Mouse (Mus musculus) hindbrain, embryonic 13.5 days (tissue): ENCODE measurements around the gene Slmap. TPM values are rescaled to one million over a fixed set of nuclear protein-coding genes. Genes with fewer than 3 reads are reported as not detected.
"Not testable (repeated sequence)": the region's sequence is repeated elsewhere in the genome, so short reads cannot be mapped to it uniquely, and the experiment has no call there.

Source experiments
- ATAC-seq: fragments of 200-750 bp; cut with Nextera tagmentation; 2 replicates; pipeline ENCODE4 v1.8.0; 2017; ENCODE audit warnings: moderate TSS enrichment; ENCODE audit not compliant: low FRiP score
- H3K27ac ChIP-seq: fragments of 300-500 bp; sonication (generic); 2 replicates; pipeline ENCODE4 v1.5.1; 2015; ENCODE audit warnings: inconsistent platforms, mild to moderate bottlenecking, moderate library complexity
- H3K27me3 ChIP-seq: fragments of 300-500 bp; sonication (generic); 2 replicates; pipeline ENCODE4 v1.6.1; 2015; ENCODE audit warnings: mild to moderate bottlenecking, inconsistent platforms
- H3K36me3 ChIP-seq: fragments of 300-500 bp; sonication (generic); 2 replicates; pipeline ENCODE4 v1.6.1; 2015; ENCODE audit warnings: mild to moderate bottlenecking, inconsistent platforms
- H3K4me1 ChIP-seq: fragments of 300-500 bp; sonication (generic); replicated peaks from 2 replicates; pipeline ENCODE4 v1.6.1; 2015; ENCODE audit warnings: inconsistent platforms
- H3K4me2 ChIP-seq: fragments of 300-500 bp; sonication (generic); 2 replicates; pipeline ENCODE4 v1.6.1; 2015; ENCODE audit warnings: inconsistent platforms, mild to moderate bottlenecking, moderate library complexity
- H3K4me3 ChIP-seq: fragments of 300-500 bp; sonication (generic); 2 replicates; pipeline ENCODE4 v1.5.1; 2015; ENCODE audit warnings: mild to moderate bottlenecking, inconsistent platforms
- H3K9ac ChIP-seq: fragments of 300-500 bp; sonication (generic); 2 replicates; pipeline ENCODE4 v1.6.1; 2015; ENCODE audit warnings: mild to moderate bottlenecking, inconsistent platforms
- H3K9me3 ChIP-seq: fragments of 300-500 bp; sonication (generic); 2 replicates; pipeline ENCODE4 v1.6.1; 2016; ENCODE audit warnings: inconsistent platforms
- WGBS: fragments of 180-500 bp; shearing (Covaris S2); methylation state at CpG from one replicate; pipeline ENCODE4 v1.1.7; 2015; 5-methylcytosine and 5-hydroxymethylcytosine counted together
- polyA plus RNA-seq: library from polyadenylated mRNA; unstranded; fragments of >200 nt; fragmentation: Nextera tagmentation; extraction: Ambion mirVana; gene quantifications from 2 replicates; pipeline ENCODE4 v1.2.1, GENCODE M21; 2015

Gene Slmap
- polyA plus RNA-seq, 1 experiment from 2014 or later: 13.3 TPM

DNA sequence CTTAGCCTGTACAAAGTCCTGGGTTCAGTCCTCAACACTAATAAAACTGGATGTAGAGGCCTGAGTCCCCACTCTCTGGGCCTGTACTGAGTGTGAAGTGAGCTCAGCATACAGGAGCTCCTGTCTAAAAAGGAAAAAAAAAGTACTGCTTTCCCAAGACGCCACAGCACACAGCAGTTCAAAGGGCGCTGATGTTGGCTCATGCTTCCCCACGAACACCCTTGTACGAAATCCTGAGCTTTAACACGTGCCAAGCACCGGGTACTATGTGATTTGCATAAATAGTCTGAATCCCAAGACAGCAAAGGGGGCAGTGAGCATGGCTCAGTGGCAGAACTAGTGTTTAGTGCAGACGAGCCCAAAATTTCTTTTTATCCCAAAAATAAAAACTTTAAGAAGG lies 4.4 kb downstream of the Slmap start:
- H3K9ac ChIP-seq: 0 out of 2 replicates have a peak overlapping the region, but pooled peaks have one; percentile 6
- H3K36me3 ChIP-seq: peaks cover 8% of the 10 kb centered on the region; the same call in 1 of the 2 replicates
- no peak overlapping the region for H3K27ac ChIP-seq
- no peaks in the 10 kb centered on the region for H3K27me3 ChIP-seq
- H3K4me2 ChIP-seq: peak overlapping the region; percentile 23; the same call in 1 of the 2 replicates
- no peak overlapping the region for H3K4me3 ChIP-seq
- H3K9me3 ChIP-seq: no peaks in the 10 kb centered on the region
- 65% methylated on average over 7 of the region's 7 CpGs for WGBS
- H3K4me1 ChIP-seq: peaks cover 56% of the 10 kb centered on the region
- no peak for ATAC-seq

DNA sequence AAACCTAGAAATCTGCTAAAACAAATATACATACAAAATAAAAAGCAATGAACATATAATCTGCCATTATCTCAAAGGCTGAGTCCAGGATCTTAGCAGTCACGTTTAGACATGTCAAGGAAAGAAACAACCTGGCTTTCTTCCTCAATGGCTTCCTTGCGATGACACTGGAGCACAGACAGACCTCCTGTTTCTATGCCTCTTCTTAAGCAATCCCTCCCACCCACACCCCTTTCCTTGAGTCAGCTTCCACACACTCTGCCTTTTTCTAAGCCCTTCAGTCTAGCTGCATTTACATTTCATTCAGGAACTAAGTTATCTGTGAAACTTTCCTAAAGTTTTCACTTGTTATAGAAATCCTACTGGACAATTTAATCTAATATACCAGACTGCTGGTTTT lies 6.4 kb downstream of the Slmap start:
- no peak overlapping the region for H3K27ac ChIP-seq
- no peaks in the 10 kb centered on the region for H3K27me3 ChIP-seq
- H3K9me3 ChIP-seq: no peaks in the 10 kb centered on the region
- peaks cover 51% of the 10 kb centered on the region for H3K4me1 ChIP-seq
- no peak overlapping the region for H3K4me3 ChIP-seq
- H3K4me2 ChIP-seq: no peak overlapping the region
- ATAC-seq: no peak
- 86% methylated on average over 2 of the region's 2 CpGs for WGBS
- peaks cover 11% of the 10 kb centered on the region for H3K36me3 ChIP-seq
- no peak overlapping the region for H3K9ac ChIP-seq

DNA sequence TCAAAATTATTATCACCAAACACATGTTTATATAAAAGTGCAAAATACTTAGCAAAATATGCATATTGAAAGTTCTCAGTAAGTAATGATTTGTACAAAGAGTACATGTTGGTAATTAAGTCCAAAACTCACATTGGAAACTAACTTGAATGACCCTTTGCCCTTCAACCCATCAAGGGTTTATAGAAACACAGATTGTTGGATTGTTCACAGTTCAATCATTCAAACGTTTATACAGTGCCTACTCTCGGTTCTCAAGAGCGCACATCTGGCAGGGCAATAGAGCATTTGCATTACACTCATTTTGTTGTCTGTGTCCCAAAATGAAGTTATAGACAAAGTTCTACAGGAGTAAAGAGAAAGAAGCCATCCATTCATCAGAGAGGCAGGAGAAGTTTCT lies 8.8 kb downstream of the Slmap start:
- H3K9me3 ChIP-seq: no peaks in the 10 kb centered on the region
- no peak overlapping the region for H3K27ac ChIP-seq
- H3K4me2 ChIP-seq: no peak overlapping the region
- no peak overlapping the region for H3K9ac ChIP-seq
- H3K4me3 ChIP-seq: no peak overlapping the region
- 37% methylated on average over 3 of the region's 3 CpGs for WGBS
- peaks cover 11% of the 10 kb centered on the region for H3K36me3 ChIP-seq
- no peak for ATAC-seq
- H3K27me3 ChIP-seq: no peaks in the 10 kb centered on the region
- peaks cover 34% of the 10 kb centered on the region for H3K4me1 ChIP-seq

DNA sequence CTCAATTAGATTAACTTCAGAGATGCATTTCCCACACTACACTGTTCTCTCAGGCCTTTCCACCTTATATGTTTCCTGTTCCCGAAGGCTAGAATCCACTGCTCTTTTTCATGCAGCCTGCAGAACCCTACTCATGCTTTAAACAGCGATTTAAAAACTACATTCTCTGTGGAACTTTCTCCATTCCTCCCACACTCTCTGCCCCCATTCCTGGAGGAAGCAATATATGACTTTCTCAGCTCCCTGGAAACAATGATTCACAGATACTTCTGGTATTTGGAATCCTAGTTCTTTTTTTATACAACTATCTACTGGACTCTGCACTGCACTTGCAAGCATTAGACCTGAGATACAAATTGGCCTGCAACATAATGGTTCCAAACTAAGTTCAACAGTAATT lies 11.6 kb downstream of the Slmap start:
- Histone ChIP-seq H3K4me2 (no peak overlapping the region), H3K4me1 (peaks cover 8% of the 10 kb centered on the region; the same call in 1 of the 2 replicates), H3K9me3 (no peaks in the 10 kb centered on the region), H3K4me3 (no peak overlapping the region), H3K36me3 (peaks cover 3% of the 10 kb centered on the region; the same call in 1 of the 2 replicates), H3K27me3 (no peaks in the 10 kb centered on the region), H3K27ac (no peak overlapping the region), H3K9ac (no peak overlapping the region)
- WGBS: 86% methylated on average over 2 of the region's 2 CpGs
- ATAC-seq: no peak

DNA sequence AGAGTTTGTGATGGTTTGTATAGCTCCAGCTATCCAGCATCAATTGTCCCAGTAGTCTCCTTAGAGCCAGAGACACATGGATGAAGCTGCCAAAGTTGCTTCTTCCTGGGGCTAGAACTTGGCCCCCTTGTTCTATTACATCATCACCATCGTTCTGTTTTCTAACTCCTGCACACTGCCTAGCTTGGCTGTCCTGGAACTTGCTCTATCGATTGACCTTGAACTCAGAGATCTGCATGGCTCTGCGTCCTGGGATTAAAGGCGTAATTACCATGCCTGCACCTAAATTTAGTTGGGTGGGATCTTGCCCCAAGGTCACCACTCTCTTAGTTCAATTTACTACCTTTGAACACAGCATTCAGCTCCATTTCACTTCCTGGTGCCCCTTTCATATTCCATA lies 14.9 kb downstream of the Slmap start:
- Histone ChIP-seq H3K27ac (no peak overlapping the region), H3K27me3 (no peaks in the 10 kb centered on the region), H3K9ac (no peak overlapping the region), H3K4me2 (no peak overlapping the region), H3K4me1 (no peaks in the 10 kb centered on the region), H3K9me3 (no peaks in the 10 kb centered on the region), H3K36me3 (peaks cover 3% of the 10 kb centered on the region; the same call in 1 of the 2 replicates), H3K4me3 (no peak overlapping the region)
- no peak for ATAC-seq
- WGBS: 95% methylated on average over 4 of the region's 4 CpGs

DNA sequence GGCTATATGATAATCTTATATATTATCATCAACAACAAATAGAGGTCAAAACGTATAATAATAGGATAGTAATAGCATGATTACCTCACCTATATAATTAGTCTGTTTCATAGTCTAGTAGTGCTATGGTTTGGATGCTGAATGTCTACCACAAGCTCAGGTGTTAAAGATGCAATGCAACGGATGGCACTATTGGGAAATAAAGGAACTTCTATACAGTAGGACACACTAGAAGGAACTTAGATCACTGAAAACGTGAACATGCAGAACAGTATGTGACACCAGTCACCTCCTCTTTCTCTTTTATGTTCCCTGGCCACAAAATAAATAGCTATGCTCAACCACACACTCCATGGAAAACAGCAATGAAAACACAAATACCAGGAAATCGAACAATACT lies 16.9 kb downstream of the Slmap start:
- no peak overlapping the region for H3K4me2 ChIP-seq
- no peaks in the 10 kb centered on the region for H3K9me3 ChIP-seq
- peaks cover 4% of the 10 kb centered on the region; the same call in 1 of the 2 replicates for H3K4me1 ChIP-seq
- H3K9ac ChIP-seq: no peak overlapping the region
- 88% methylated on average over 4 of the region's 4 CpGs for WGBS
- ATAC-seq: no peak
- no peak overlapping the region for H3K27ac ChIP-seq
- no peak overlapping the region for H3K4me3 ChIP-seq
- H3K27me3 ChIP-seq: no peaks in the 10 kb centered on the region
- no peaks in the 10 kb centered on the region for H3K36me3 ChIP-seq

DNA sequence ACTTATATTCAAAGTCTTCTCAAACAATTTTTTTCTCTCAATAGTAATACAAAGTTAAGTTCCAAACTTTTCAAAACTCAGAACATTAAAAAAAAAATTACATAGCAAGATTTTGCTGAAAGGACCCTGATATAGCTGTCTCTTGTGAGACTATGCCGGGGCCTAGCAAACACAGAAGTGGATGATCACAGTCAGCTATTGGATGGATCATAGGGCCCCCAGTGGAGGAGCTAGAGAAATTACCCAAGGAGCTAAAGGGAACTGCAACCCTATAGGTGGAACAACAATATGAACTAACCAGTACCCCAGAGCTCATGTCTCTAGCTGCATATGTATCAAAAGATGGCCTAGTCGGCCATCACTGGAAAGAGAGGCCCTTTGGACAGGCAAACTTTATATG lies 18.5 kb downstream of the Slmap start:
- ATAC-seq: not testable (repeated sequence)

DNA sequence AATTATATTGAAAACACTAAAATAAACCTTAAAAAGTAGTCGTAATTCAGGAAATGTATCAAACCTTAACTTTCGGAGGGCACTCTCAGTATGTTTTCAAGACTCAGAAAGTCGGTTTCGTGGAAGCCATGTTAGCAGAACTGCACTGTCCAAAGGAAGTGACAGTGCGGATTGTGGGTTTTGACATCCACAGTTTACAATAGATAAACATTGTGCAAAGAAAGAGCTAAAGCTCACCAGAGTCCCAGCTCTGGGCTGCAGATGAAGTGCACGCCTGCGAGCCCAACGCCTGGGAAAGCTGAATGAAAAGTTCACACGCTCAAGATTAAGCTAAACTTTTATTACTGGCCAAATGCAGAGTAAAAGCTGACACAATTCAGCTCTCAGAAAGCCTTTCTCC lies 18.9 kb downstream of the Slmap start:
- WGBS: 91% methylated on average over 9 of the region's 9 CpGs
- no peak for ATAC-seq
- Histone ChIP-seq H3K9me3 (no peaks in the 10 kb centered on the region), H3K36me3 (no peaks in the 10 kb centered on the region), H3K4me2 (no peak overlapping the region), H3K27me3 (no peaks in the 10 kb centered on the region), H3K9ac (no peak overlapping the region), H3K4me1 (peaks cover 4% of the 10 kb centered on the region; the same call in 1 of the 2 replicates), H3K4me3 (no peak overlapping the region), H3K27ac (no peak overlapping the region)

More for the DNA sequence above, 18.5 kb downstream of the Slmap start:
- 95% methylated on average over 2 of the region's 2 CpGs for whole genome bisulfite sequencing
- not testable (repeated sequence) for H3K9me3 ChIP-seq, H3K27me3 ChIP-seq, H3K27ac ChIP-seq, H3K4me1 ChIP-seq, H3K4me3 ChIP-seq, H3K9ac ChIP-seq, H3K36me3 ChIP-seq, H3K4me2 ChIP-seq

DNA sequence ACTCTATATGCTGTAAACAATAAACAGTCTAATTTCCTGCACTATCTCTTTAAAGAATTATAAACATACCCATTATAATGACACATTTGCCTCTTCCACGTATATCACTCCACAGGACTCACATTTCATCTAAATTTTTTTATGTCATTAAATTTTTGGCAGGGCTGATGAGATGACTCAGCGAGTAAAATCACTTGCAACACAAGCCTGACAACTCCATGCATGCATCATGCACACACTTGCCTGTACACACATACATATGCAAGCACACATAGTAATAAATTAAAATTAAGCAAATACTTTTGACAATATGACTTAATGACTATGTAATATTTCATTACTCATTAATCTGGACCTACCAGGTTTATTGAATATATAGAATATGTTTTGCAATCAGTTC lies 24.2 kb downstream of the Slmap start:
- H3K27me3 ChIP-seq: no peaks in the 10 kb centered on the region
- no peaks in the 10 kb centered on the region for H3K9me3 ChIP-seq
- no peak overlapping the region for H3K4me3 ChIP-seq
- H3K36me3 ChIP-seq: no peaks in the 10 kb centered on the region
- no peak overlapping the region for H3K9ac ChIP-seq
- no peak for ATAC-seq
- no peak overlapping the region for H3K4me2 ChIP-seq
- H3K4me1 ChIP-seq: peaks cover 4% of the 10 kb centered on the region; the same call in 1 of the 2 replicates
- no peak overlapping the region for H3K27ac ChIP-seq
- WGBS: 92% methylated on average over 2 of the region's 2 CpGs

DNA sequence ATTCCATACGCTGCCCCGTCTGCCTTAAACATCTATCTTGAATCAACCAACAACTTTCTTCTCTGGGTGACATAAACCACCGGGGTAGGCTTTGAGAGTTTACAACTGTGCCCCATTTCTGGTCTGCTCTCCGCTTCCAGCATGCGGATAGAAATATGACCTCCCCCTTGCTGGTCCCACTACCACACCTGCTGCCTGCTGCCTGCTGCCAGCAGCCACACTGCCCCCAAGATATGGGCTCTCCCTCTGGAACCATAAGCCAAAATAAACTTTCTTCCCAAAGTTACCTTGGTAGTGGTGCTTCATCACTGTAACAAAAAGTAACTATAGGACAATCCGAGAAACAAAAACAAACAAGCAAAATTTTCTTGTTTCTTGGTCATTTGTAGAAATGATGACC lies 26.6 kb downstream of the Slmap start:
- Histone ChIP-seq H3K4me3 (no peak overlapping the region), H3K9ac (no peak overlapping the region), H3K9me3 (no peaks in the 10 kb centered on the region), H3K36me3 (no peaks in the 10 kb centered on the region), H3K27ac (no peak overlapping the region), H3K4me2 (no peak overlapping the region), H3K27me3 (no peaks in the 10 kb centered on the region), H3K4me1 (no peaks in the 10 kb centered on the region)
- 94% methylated on average over 6 of the region's 6 CpGs for WGBS
- ATAC-seq: no peak

DNA sequence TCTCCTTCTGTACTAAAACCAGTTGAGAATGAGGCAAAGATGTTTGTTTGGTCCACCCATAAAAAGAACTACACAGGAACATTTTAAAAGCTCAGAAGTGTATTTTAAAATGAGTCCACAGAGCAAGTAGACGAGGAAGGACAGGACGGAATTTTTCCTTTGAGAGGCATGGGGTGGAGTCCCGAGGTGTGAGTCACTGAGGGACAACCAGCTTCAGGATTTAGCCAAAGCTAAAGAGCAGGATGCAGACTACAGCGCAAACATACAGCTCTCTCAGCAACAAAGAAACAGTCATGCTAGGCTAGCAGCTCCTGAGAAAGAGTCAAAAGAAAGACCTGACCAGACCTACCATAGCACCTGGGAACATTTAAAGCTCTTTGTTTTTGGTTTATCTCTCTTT lies 27.4 kb downstream of the Slmap start:
- no peaks in the 10 kb centered on the region for H3K9me3 ChIP-seq
- H3K27me3 ChIP-seq: no peaks in the 10 kb centered on the region
- H3K4me1 ChIP-seq: no peaks in the 10 kb centered on the region
- no peak overlapping the region for H3K27ac ChIP-seq
- no peak overlapping the region for H3K4me2 ChIP-seq
- no peak overlapping the region for H3K9ac ChIP-seq
- no peaks in the 10 kb centered on the region for H3K36me3 ChIP-seq
- no peak overlapping the region for H3K4me3 ChIP-seq
- WGBS: 85% methylated on average over 4 of the region's 4 CpGs
- ATAC-seq: no peak

DNA sequence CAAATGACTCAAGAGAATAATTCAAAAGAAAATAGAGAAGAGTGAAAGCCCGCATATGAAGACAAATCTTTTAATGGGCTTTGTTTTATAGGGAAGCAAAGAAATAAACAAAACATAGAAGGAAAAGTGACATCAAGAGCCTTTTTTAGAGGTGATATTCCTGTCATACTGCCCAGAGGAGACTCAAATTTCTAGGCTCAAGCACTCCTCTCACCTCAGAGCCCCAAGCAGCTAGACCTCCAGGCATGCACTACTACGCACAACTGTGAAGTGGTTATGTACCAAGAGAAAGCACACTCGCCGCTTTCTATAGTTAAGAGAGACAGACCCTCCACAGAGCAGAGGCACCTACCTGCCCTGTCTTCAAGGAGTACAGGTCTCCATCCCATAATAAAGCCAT lies 30.2 kb downstream of the Slmap start:
- ATAC-seq: no peak

DNA sequence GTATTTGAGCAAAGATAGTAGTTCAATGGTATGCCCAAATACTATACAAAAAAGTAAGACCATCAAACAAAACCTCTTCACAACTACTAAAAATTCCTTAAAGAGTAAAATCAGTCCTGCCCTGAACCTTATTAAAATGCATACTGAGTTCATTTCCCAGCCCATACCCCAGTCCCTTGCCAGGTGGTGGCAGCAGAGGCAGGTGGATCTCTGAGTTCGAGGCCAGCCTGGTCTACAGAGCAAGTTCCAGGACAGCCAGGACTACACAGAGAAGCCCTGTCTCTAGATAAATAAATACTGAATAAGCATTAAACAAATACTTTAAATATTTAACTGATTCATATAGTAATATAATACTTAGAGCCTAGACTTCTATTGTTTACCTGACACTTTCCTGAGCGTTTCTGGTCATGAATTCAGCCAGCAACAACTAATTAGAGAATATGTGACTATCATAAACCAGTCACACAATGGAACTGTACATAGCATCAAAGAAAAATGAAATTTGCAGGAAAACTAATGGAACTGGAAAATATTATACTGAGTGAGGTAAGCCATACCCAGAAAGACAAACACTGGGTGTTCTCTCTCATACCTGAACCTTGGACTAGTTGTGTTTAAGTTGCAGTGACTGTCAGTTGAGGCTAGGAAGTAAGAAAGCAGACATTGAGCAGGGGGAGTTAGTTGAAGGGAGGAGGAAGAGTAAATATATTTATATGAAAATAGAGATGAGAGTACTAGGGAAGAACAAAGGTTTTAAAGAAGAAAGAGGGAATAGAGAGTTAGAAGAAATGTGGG lies 34.4 kb downstream of the Slmap start:
- Histone ChIP-seq H3K4me3 (no peak overlapping the region), H3K27me3 (no peaks in the 10 kb centered on the region), H3K9me3 (no peaks in the 10 kb centered on the region), H3K4me2 (no peak overlapping the region), H3K4me1 (no peaks in the 10 kb centered on the region), H3K27ac (no peak overlapping the region), H3K9ac (no peak overlapping the region), H3K36me3 (no peaks in the 10 kb centered on the region)
- ATAC-seq: no peak
- WGBS: 93% methylated on average over 2 of the region's 2 CpGs

More for the DNA sequence above, 30.2 kb downstream of the Slmap start:
- Histone ChIP-seq H3K36me3 (no peaks in the 10 kb centered on the region), H3K4me3 (no peak overlapping the region), H3K4me1 (no peaks in the 10 kb centered on the region), H3K4me2 (no peak overlapping the region), H3K27ac (no peak overlapping the region), H3K9me3 (no peaks in the 10 kb centered on the region), H3K9ac (no peak overlapping the region), H3K27me3 (no peaks in the 10 kb centered on the region)
- 96% methylated on average over 4 of the region's 4 CpGs for WGBS
